Mouse (Mus musculus) retina, embryonic 14.5 days (tissue): ENCODE data around the gene Dmbt1.
"Not testable (repeated sequence)": the region's sequence is repeated elsewhere in the genome, so short reads cannot be mapped to it uniquely, and the experiment has no call there.

Source experiments
- DNase-seq: peaks from one replicate; pipeline ENCODE4 v3.0.0-alpha.2; 2015; ENCODE audit warnings: low spot score

Dmbt1 gene

DNA sequence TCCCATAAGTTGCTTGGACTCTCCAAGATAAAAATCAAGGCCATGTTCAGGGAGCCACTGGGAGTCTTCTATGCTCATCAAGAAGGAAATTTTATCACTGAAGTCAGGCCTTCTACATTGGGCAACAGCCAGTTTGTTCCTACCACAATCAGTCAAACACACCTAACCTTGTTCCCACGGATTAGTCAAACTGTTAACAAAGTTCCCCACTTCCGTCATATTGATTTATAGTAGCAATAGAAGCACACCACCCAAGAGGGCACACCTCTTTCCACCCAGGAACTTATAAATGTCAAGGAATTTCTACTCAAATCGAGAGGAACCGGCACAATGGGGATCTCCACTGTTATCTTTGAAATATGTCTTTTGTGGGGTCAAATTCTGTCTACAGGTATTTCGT lies at the start of gene Dmbt1:
Gene Dmbt1, plus strand, starts transcription at position 299 of the 400 bp plus-strand sequence.
- DNase-seq: no peak

DNA sequence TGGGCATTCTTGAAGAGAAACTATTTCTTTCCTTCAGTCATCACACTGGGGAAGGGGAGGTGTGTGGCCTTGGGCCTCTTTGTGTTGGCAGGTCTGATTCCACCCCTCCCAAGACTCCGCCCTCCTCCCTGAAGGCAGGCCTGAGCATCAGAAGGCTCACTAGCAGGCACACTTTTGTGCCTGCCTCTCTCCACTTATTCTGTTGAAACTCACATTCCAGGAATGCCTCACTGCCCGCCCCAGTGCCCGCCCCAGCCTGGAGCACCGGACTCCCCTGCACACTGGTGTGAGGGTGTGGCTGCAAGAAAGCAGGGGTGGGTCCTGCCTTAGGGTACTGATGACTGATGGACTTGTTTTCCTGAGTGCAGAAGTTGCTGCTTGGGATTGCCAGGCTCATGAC lies 49.5 kb upstream of the Dmbt1 start:
- no peak for DNase-seq

DNA sequence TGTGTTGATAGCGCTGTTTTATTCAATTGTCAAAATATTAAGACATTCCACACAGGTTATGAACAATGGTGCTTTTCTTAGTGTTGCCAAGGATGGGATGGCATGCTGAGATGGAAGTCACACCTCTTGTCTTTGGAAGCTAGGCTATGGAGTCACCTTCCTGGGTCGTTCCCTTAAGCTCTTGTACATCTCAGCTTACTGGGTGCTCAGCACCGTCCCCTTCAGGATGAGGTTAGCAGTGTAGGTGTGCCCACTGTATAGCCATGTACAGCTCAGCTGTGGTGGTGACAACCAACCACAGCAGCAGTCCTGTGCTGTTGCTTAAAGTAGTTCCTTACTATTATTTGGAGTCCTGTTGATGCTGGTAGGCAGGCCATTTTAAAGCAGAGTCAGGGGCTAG lies 49.0 kb upstream of the Dmbt1 start:
- DNase-seq: no peak

DNA sequence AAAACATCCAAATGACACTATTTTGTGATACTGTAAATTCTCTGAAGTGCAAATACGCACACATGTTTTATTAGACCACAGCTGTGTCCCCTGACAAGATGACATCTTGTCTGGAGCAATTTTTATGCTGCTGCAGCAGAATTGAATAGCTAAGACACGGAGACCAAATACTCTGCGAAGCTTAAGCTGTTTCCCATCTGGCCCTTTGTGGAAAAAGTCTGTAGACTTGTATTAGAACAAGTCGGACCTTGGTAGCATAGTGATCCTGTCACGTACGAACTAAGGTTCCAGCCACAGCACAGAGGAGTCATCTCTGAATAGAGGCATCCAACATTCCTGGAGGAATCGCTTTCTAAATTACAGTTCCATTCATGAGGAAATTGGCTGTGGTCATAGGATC lies 47.6 kb upstream of the Dmbt1 start:
- DNase-seq: no peak

DNA sequence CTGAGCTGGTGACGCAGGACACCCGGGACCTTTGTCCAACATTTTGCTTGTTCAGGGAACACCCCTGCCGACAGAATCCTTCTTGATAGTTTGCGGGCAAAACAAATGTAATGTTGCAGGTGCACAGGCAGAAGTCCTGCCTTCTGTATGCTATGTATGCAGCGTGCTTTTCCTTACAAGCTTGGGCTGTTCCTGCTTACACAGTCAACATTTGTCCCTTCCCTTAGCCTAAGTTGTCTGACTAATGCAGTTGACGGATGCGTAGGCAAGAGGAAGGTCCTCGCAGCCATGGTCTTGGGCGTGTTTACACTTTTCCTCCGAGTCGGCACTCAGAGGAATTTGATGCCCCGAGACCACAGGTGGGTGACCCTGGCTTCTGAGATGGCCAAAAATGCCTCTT lies 46.7 kb upstream of the Dmbt1 start:
- no peak for DNase-seq

DNA sequence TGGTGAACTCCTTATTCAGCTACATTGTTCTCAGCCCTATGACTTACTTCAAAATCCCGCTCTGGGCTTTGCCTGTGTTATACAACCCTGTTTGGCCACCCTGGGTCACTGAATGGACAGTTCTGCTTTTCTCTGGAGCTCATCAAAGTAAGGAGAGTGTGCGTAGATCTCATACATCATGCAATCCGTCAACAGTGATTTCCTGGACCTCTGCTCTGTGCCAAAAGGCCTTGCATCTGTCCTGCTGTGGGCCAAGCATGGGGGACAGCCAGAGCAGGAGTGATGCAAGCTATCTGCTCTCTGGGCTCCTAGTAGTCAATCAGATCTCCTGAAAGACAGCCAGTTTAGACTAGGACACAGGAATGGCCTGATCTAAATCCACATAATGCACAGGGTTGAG lies 46.1 kb upstream of the Dmbt1 start:
- no peak for DNase-seq

DNA sequence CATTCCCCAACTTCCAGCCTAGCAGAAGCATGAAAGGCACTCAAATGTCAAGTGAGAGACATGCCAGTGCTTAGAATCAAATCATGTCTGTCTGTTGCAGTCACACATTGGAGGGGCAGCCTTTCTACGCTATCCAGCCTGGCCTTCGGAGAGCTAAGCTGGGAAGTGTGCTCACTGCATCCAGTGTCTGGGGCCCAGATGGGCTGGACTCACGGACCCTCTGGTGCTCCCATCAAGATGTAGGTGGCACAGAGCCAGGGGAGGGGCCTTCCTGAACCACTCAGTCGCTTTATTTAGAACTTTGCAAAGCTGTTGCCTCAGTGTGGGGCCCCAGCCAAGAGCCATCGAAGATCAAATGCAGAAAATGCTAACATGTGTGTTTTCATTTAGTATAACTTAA lies 43.7 kb upstream of the Dmbt1 start:
- no peak for DNase-seq

DNA sequence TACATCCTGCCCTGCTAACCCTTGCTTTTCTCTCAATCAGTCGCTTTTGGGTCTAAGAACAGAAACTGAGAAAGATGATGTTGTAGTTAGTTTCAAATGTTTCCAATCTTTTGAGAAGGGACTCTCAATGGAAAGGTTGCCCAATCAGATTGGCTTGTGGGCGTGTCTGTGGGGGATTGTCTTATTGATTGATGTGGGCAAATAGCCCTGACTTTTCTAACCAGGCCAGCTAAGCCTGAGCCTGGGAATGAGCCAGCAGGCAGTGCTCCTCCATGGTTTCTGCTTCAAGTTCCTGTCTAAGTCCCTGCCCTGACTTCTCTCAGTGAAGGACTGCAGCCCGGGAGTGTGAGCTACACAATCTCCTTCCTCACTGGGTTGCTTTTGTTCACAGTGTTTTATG lies 42.5 kb upstream of the Dmbt1 start:
- DNase-seq: no peak

DNA sequence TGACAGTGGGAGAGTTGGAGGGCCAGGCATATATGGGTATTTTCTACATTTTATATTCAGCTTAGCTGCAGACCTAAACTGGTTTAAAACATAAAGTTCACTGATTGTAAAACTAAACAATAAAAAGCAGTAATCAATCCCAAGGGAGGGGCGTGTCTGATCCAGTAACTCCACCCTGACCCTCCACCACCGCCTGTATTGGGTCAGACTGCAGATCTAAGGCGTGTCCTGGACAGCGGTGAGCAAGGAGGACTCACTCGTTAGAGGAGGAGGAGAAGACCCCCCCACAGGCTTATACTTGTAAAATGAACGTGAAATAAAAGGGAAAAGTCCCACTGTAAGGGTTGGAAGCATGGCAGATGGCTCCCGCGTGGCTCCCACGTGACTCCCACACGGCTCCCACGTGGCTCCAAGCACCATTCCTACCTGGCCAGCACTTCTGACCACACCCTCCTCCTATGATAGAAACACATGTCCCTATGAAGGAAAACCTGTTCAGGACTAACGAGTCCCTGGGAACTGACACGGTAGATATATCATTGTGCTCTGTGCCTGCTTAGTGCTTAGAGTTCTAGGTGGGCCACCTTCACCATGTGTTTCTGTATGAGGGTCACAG lies 40.6 kb upstream of the Dmbt1 start:
- DNase-seq: no peak

DNA sequence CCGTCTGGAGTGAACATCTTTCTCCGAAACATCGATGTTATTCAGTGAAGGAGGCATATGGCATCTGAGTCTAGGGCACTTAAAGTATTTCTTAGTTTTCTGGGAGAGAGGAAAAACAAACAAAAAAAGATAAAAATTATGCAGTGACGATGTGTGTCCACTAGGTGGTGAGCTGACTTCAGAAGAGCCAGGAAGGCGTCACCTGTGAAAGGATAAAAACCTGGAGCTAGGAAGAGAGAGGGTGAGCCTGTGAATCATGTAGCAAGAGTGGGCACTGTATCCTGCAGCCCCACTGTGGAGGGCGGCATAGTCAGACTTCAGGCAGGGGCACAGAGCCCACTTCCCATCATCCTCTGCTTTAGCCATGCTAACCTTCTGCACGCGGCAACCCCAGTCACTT lies 37.9 kb upstream of the Dmbt1 start:
- peak; percentile 67 for DNase-seq

DNA sequence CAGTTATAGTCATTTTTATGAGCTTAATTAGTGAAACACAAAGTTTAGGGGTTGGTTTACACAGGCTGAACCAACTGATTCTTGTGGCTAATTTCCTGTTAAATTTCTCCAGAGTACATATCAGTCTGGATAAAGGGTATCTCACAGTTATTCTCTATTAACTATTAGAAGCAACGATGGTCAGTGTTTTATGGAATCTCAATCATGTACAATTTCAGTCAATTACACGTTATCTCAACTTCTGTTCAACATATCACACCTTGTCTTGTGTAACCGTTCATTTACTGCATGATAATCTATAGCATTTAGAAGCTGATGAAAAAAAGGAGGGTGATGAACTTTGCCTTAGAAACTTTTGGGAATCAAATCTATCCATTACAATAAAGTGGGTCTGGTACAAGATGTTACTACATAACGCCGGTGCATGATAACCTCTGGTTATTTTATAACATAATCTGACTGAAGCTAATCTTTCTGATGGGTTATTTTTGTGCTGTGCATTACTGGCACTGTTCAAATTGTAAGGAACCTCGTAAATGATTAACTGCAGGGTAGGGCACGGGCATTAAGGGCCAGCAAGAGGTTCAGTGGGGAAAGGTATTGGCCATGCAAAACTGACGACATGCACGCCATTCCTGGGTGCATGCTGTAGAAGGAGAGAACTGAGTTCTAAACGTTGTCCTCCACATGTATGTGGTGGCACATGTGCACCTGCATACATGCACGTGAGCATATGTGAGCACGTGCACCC lies 29.7 kb upstream of the Dmbt1 start:
- DNase-seq: no peak

DNA sequence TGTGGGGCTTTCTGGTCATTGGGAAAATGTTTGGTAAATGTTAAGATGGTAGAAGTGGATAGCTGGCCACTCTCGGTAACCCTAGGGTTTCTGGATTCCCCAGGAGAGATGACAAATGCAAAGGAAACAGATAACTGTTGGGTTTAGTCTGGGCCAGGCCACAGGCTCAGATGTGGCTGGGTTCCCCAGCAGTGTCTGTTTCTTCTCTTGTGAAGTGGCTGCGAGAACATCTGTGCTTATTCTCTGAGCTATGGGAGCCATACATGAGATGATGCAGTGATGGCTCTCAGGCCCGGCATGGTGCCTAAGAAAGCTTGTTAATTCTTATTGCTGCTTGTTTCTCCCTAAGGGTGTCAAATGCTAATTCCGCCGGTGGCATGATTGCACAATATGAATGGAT lies 27.8 kb upstream of the Dmbt1 start:
- no peak for DNase-seq

DNA sequence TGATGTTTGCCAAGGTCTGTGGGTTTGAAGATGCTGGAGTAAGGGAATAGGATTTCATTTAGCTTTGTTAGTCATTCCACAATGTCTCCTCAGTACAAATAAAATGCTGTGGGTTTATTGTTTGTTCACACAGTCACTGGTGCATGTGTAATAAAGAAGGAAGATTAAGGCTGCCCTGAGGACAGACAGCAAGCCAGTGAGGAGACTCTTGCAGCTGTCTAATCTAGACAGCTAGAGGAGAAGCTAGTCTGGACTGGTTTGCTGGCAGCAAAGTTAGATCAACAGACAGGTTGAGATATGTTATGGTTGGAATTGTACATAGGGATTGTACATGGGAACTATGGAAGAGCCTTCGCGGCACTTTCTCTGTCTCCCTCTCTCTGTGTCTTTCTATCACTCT lies 24.6 kb upstream of the Dmbt1 start:
- no peak for DNase-seq

DNA sequence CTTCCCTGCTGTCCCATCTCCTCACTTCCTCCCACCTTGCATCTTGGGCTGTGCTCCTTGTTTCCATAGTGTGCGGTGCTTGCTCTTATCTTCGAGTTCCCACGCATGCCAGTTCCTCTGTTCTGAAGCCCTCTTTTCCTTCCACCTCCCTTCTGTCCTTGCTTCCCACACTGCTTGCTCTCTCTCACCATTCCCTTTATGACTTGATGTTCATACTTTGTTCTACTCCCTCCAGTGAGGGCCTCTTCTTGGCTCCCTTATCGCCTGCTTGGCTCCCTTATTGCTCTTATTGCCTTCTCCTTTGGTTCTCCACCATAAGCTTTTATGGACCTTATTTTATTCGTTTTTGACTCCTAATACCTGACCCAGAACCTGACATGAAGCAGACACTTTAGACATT lies 22.7 kb upstream of the Dmbt1 start:
- DNase-seq: no peak

DNA sequence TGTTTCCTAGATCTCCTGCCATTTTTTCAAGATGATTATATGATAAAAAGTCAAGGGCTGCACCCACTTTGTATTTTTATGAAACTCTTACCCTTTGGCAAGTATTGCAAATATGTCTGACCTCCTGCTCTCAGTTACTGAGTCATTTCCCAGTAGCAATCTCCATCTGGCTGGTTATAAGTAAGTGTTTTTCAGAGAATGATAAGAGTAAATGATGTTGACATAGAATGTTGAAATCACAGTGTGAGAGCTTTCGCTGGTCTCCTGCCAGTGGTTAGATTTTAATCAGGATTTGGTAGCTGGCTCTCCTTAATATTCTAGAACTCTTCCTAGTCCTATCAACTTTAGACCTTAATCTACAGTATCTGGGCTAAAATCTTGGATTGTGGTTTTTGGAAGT lies 20.0 kb upstream of the Dmbt1 start:
- DNase-seq: no peak

DNA sequence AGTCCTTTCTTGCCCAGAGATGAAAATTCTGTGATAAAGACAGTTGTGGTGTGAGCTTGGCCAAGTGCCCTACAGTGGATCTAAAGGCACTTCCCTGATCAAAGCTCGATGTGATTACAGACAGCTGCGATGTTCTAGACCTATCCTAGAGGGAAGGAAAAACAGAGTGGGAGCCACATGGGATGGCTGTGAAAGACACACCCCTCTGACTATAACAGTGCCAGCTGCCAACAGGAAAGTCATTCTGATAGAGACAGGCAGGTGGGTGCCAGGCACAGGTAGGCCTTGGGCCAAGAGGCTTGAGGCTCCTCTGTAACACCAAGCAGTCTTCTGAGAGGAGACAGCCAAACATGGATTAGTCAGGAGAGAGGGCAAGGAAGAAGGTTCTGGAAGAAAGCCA lies 12.7 kb upstream of the Dmbt1 start:
- DNase-seq: no peak

DNA sequence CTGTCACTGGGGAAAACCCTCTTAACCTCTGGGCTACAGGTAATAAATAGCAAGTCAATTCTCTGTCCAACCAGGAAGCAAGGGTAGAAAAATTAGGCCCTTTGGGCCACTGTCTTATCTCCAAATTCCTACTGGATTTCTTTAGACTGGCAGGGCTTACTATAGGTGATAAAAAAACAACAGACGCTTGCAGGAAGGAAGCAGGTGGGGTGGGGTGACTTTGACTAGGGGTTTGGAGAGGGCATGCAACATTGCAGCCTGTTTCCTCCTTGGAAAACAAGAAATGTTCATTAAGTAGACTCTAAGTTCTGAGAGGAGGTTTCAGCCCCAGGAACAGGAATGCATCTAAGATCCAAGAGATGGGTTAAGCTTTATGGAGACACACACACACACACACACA lies 7.0 kb upstream of the Dmbt1 start:
- no peak for DNase-seq

DNA sequence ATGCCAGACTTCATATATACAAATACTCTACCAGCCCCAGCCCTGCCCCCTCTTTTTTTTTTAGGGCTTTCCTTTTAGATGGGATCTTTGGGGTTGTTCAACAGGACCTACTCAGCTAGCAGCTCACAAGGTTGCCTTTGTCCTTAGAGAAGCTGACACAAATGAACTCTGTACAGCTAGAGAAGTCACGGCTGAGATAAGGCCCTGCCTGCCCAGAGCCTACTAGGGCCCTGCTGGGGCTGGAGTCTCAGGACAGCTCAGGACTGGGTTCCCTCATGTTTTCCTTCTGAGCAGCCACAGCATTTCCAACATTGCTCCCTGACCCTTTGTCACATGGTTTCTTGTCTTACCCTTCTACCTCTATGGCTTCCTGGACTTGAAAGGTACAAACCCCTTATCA lies 4.3 kb upstream of the Dmbt1 start:
- DNase-seq: no peak

DNA sequence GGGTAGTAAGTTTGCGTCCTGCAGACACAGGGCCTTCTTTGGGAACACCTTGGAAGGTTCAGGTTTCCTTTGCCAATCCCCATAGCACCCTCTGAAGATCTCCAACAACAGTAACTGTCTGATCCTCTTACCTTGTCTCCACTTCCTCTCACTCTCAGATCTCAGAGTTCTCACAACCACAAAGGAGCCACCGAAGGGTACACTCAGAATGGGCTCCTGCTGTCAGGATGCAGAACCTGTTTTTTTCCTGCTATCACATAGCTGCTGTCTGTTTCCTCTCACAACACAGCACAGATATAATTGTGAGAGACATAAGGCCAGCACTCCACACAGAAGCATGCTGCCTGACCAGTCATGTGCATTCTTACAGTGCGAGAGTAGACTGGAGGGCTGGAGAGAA lies 4.5 kb downstream of the Dmbt1 start:
- DNase-seq: no peak

DNA sequence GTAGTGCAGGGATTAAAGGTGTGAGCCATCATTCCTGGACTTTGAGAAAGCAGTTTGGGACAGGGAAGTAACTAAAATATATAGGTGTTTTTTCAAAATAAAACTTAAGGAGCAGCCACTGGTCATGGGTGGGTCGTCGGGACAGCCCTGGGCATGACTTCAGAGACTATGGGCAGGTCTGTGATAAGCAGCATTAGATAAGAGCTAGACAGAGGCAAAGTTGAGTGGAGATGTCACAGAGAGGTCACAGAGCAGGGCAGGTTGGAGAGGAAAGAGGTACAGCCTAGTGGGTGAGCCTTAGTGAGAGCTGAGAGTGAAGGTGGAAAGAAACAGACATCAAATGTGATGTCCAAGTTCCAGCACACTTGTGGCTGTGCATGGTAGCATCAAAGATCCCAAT lies 5.2 kb downstream of the Dmbt1 start:
- no peak for DNase-seq

DNA sequence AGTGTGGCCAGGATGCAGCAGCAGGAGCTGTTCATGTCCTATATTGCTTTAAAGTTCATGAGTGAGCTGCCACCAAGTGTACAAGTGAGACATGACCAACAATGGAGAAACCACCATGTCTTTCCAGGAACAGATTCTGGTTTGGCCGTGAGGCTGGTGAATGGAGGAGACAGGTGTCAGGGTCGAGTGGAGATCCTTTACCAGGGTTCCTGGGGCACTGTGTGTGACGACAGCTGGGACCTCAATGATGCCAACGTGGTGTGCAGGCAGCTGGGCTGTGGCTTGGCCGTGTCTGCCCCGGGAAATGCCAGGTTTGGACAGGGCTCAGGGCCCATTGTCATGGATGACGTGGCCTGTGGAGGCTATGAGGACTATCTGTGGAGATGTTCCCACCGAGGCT lies 8.9 kb downstream of the Dmbt1 start:
- not testable (repeated sequence) for DNase-seq

DNA sequence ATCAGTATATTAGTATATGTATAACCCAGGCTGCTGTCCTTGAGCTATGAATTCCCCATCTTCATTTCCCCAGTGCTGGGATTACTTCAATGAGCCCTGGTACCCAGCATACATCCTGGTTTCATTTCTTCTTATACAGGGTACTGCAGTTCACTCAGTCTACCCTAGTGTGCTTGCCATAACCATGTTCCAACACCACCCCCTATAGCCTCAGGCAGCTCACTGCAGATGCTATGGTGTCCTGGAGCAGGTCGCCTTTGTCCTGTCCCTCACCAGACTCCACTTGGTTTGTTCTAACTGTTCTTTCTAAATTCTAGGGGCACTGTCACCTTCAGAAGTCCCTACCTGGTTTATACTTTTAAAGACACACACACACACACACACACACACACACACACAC lies 10.8 kb downstream of the Dmbt1 start:
- peak; percentile 29 for DNase-seq

DNA sequence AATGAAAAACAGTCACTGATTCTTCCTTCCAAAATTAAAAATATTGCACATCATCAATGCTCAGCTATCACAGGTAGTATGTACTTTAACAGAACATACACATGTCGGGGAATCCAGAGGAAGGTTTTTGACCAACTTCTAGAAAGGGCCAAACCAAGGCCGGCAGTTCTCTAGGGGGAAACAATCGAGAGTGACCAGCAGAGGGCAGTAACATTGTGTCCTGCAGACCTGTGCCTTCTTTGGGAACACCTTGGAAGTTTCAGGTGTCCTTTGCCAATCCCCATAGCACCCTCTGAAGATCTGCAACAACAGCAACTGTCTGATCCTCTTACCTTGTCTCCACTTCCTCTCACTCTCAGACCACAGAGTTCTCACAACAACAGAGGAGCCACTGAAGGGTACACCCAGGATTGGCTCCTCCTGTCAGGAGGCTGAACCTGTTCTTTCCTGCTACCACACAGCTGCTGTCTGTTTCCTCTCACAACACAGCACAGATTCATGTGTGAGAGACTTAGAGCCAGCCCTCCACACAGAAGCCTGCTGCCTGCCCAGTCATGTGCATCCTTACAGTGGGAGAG lies 13.5 kb downstream of the Dmbt1 start:
- peak; percentile 52 for DNase-seq

DNA sequence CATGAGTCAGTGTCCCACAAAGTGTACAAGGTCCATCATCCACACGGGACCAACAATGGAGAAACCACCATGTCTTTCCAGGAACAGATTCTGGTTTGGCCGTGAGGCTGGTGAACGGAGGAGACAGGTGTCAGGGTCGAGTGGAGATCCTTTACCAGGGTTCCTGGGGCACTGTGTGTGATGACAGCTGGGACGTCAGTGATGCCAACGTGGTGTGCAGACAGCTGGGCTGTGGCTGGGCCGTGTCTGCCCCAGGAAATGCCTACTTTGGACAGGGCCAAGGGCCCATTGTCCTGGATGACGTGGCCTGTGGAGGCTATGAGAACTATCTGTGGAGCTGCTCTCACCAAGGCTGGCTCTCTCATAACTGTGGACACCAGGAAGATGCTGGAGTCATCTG lies 18.0 kb downstream of the Dmbt1 start:
- DNase-seq: not testable (repeated sequence)
